Mouse (Mus musculus): ENCODE data around the gene Msantd3. TPM values are rescaled to one million over a fixed set of nuclear protein-coding genes. Genes with fewer than 3 reads are reported as not detected.

Msantd3 gene
- polyA plus RNA-seq (2014; fragmentation: Nextera tagmentation; extraction: Ambion mirVana): 61.9 and 75.6 TPM in 2 replicates

- Histone ChIP-seq H3K4me3 (ENCODE audit: low read depth, low read length) (peak within 1 kb of the TSS; percentile 85), H3K27me3 (ENCODE audit: control insufficient read depth, insufficient read depth, low read length) (no peaks in the 10 kb centered on the region), H3K4me2 (replicated peaks; ENCODE audit: low read depth, low read length) (peak within 1 kb of the TSS; percentile 70), H3K9ac (ENCODE audit: low read depth, low read length) (peak within 1 kb of the TSS; percentile 99), H3K9me3 (ENCODE audit: control insufficient read depth, low read length) (no peaks in the 10 kb centered on the region), H3K36me3 (ENCODE audit: control insufficient read depth, insufficient read depth, low read length) (no peaks in the 10 kb centered on the region), H3K4me1 (replicated peaks; ENCODE audit: control insufficient read depth, insufficient read depth, low read length) (peaks cover 7% of the 10 kb centered on the region), H3K27ac (ENCODE audit: low read depth, low read length) (peak within 1 kb of the TSS; percentile 95)
- DNase-seq (ENCODE audit: low spot score) (peak; percentile 80), ATAC-seq (ENCODE audit: low FRiP score) (peak; percentile 79)
- under 1% methylated on average over 44 of the region's 86 CpGs for WGBS
These were observed at the start of gene Msantd3 for GRCm38 (mm10) chr4:48539841-48540575. TSS of gene Msantd3 (plus strand) at chr4:48539935.

- ATAC-seq (ENCODE audit: low FRiP score) (peak; percentile 80), DNase-seq (ENCODE audit: low spot score) (peak; percentile 59)
- WGBS: 12% methylated on average over 14 of the region's 14 CpGs
- H3K9me3 ChIP-seq (ENCODE audit: control insufficient read depth, low read length): no peaks in the 10 kb centered on the region
- no peak overlapping the region for H3K27ac ChIP-seq (ENCODE audit: low read depth, low read length)
- peak overlapping the region; percentile 38 for H3K4me2 ChIP-seq (replicated peaks; ENCODE audit: low read depth, low read length)
- H3K27me3 ChIP-seq (ENCODE audit: control insufficient read depth, insufficient read depth, low read length): no peaks in the 10 kb centered on the region
- no peaks in the 10 kb centered on the region for H3K4me1 ChIP-seq (replicated peaks; ENCODE audit: control insufficient read depth, insufficient read depth, low read length)
- H3K36me3 ChIP-seq (ENCODE audit: control insufficient read depth, insufficient read depth, low read length): no peaks in the 10 kb centered on the region
- peak overlapping the region; percentile 2; the same call in 1 of the 2 replicates for H3K9ac ChIP-seq (ENCODE audit: low read depth, low read length)
- peak overlapping the region; percentile 27 for H3K4me3 ChIP-seq (ENCODE audit: low read depth, low read length)
These were observed 48.4 kb upstream of the Msantd3 start for GRCm38 (mm10) chr4:48491290-48491743.

GRCm38 (mm10) chr4:48492510-48492909 is 47.2 kb upstream of the Msantd3 start:
- Histone ChIP-seq H3K36me3 (ENCODE audit: control insufficient read depth, insufficient read depth, low read length) (no peaks in the 10 kb centered on the region), H3K9me3 (ENCODE audit: control insufficient read depth, low read length) (no peaks in the 10 kb centered on the region), H3K27ac (ENCODE audit: low read depth, low read length) (no peak overlapping the region), H3K9ac (ENCODE audit: low read depth, low read length) (no peak overlapping the region), H3K4me3 (ENCODE audit: low read depth, low read length) (no peak overlapping the region), H3K4me2 (replicated peaks; ENCODE audit: low read depth, low read length) (no peak overlapping the region), H3K27me3 (ENCODE audit: control insufficient read depth, insufficient read depth, low read length) (no peaks in the 10 kb centered on the region), H3K4me1 (replicated peaks; ENCODE audit: control insufficient read depth, insufficient read depth, low read length) (no peaks in the 10 kb centered on the region)
- ATAC-seq (ENCODE audit: low FRiP score) (no peak), DNase-seq (ENCODE audit: low spot score) (no peak)
- WGBS: 95% methylated on average over 2 of the region's 2 CpGs

GRCm38 (mm10) chr4:48510861-48511260 is 28.9 kb upstream of the Msantd3 start:
- no peak overlapping the region for H3K4me3 ChIP-seq (ENCODE audit: low read depth, low read length)
- H3K27me3 ChIP-seq (ENCODE audit: control insufficient read depth, insufficient read depth, low read length): no peaks in the 10 kb centered on the region
- no peak for ATAC-seq (ENCODE audit: low FRiP score)

GRCm38 (mm10) chr4:48529559-48529958 is 10.2 kb upstream of the Msantd3 start:
- Histone ChIP-seq H3K4me1 (replicated peaks; ENCODE audit: control insufficient read depth, insufficient read depth, low read length) (no peaks in the 10 kb centered on the region), H3K27ac (ENCODE audit: low read depth, low read length) (no peak overlapping the region), H3K9ac (ENCODE audit: low read depth, low read length) (no peak overlapping the region), H3K27me3 (ENCODE audit: control insufficient read depth, insufficient read depth, low read length) (no peaks in the 10 kb centered on the region), H3K4me2 (replicated peaks; ENCODE audit: low read depth, low read length) (no peak overlapping the region), H3K4me3 (ENCODE audit: low read depth, low read length) (no peak overlapping the region), H3K9me3 (ENCODE audit: control insufficient read depth, low read length) (no peaks in the 10 kb centered on the region), H3K36me3 (ENCODE audit: control insufficient read depth, insufficient read depth, low read length) (no peaks in the 10 kb centered on the region)
- WGBS: 83% methylated on average over 1 of the region's 1 CpGs
- ATAC-seq (ENCODE audit: low FRiP score) (no peak), DNase-seq (ENCODE audit: low spot score) (no peak)

More at GRCm38 (mm10) chr4:48510861-48511260, 28.9 kb upstream of the Msantd3 start:
- DNase-seq (ENCODE audit: low spot score): no peak
- Histone ChIP-seq H3K9me3 (ENCODE audit: control insufficient read depth, low read length) (no peaks in the 10 kb centered on the region), H3K4me2 (replicated peaks; ENCODE audit: low read depth, low read length) (no peak overlapping the region), H3K36me3 (ENCODE audit: control insufficient read depth, insufficient read depth, low read length) (no peaks in the 10 kb centered on the region), H3K4me1 (replicated peaks; ENCODE audit: control insufficient read depth, insufficient read depth, low read length) (no peaks in the 10 kb centered on the region), H3K27ac (ENCODE audit: low read depth, low read length) (no peak overlapping the region), H3K9ac (ENCODE audit: low read depth, low read length) (no peak overlapping the region)
- 53% methylated on average over 2 of the region's 2 CpGs for WGBS

- H3K36me3 ChIP-seq (ENCODE audit: control insufficient read depth, insufficient read depth, low read length): no peaks in the 10 kb centered on the region
- no peak overlapping the region for H3K9ac ChIP-seq (ENCODE audit: low read depth, low read length)
- H3K4me2 ChIP-seq (replicated peaks; ENCODE audit: low read depth, low read length): no peak overlapping the region
- ATAC-seq (ENCODE audit: low FRiP score): no peak
- H3K27ac ChIP-seq (ENCODE audit: low read depth, low read length): no peak overlapping the region
- H3K9me3 ChIP-seq (ENCODE audit: control insufficient read depth, low read length): no peaks in the 10 kb centered on the region
- H3K4me3 ChIP-seq (ENCODE audit: low read depth, low read length): no peak overlapping the region
- H3K27me3 ChIP-seq (ENCODE audit: control insufficient read depth, insufficient read depth, low read length): no peaks in the 10 kb centered on the region
- WGBS: 87% methylated on average over 11 of the region's 11 CpGs
- no peaks in the 10 kb centered on the region for H3K4me1 ChIP-seq (replicated peaks; ENCODE audit: control insufficient read depth, insufficient read depth, low read length)
- DNase-seq (ENCODE audit: low spot score): no peak
These were observed 7.7 kb upstream of the Msantd3 start for GRCm38 (mm10) chr4:48531804-48532601.

GRCm38 (mm10) chr4:48536275-48536674 is 3.5 kb upstream of the Msantd3 start:
- WGBS: 94% methylated on average over 5 of the region's 5 CpGs
- H3K36me3 ChIP-seq (ENCODE audit: control insufficient read depth, insufficient read depth, low read length): no peaks in the 10 kb centered on the region
- H3K27ac ChIP-seq (ENCODE audit: low read depth, low read length): no peak overlapping the region
- no peaks in the 10 kb centered on the region for H3K9me3 ChIP-seq (ENCODE audit: control insufficient read depth, low read length)
- no peak for ATAC-seq (ENCODE audit: low FRiP score)
- no peak overlapping the region for H3K4me3 ChIP-seq (ENCODE audit: low read depth, low read length)
- H3K4me1 ChIP-seq (replicated peaks; ENCODE audit: control insufficient read depth, insufficient read depth, low read length): no peaks in the 10 kb centered on the region
- no peak for DNase-seq (ENCODE audit: low spot score)
- no peaks in the 10 kb centered on the region for H3K27me3 ChIP-seq (ENCODE audit: control insufficient read depth, insufficient read depth, low read length)
- no peak overlapping the region for H3K9ac ChIP-seq (ENCODE audit: low read depth, low read length)
- no peak overlapping the region for H3K4me2 ChIP-seq (replicated peaks; ENCODE audit: low read depth, low read length)

GRCm38 (mm10) chr4:48537024-48537423 is 2.7 kb upstream of the Msantd3 start:
- Histone ChIP-seq H3K9me3 (ENCODE audit: control insufficient read depth, low read length) (no peaks in the 10 kb centered on the region), H3K4me2 (replicated peaks; ENCODE audit: low read depth, low read length) (no peak overlapping the region), H3K36me3 (ENCODE audit: control insufficient read depth, insufficient read depth, low read length) (no peaks in the 10 kb centered on the region), H3K4me3 (ENCODE audit: low read depth, low read length) (no peak overlapping the region), H3K9ac (ENCODE audit: low read depth, low read length) (no peak overlapping the region), H3K4me1 (replicated peaks; ENCODE audit: control insufficient read depth, insufficient read depth, low read length) (peaks cover 2% of the 10 kb centered on the region; the same call in 1 of the 2 replicates), H3K27me3 (ENCODE audit: control insufficient read depth, insufficient read depth, low read length) (no peaks in the 10 kb centered on the region), H3K27ac (ENCODE audit: low read depth, low read length) (no peak overlapping the region)
- ATAC-seq (ENCODE audit: low FRiP score): no peak
- no peak for DNase-seq (ENCODE audit: low spot score)
- 90% methylated on average over 5 of the region's 5 CpGs for WGBS

All from hindbrain, embryonic 11.5 days (tissue).